Mouse (Mus musculus) olfactory bulb, adult 2 months (tissue): ENCODE data around the gene P2rx3.

Source experiments
- CTCF ChIP-seq: fragments of 200-500 bp; IDR thresholded peaks from 2 replicates; pipeline ENCODE4 v1.5.1; 2012; ENCODE audit warnings: low read depth, mild to moderate bottlenecking, low read length, moderate library complexity; ENCODE audit not compliant: insufficient read depth
- POLR2A ChIP-seq: fragments of 200-500 bp; IDR thresholded peaks from 2 replicates; pipeline ENCODE4 v1.6.1; 2012; ENCODE audit warnings: mild to moderate bottlenecking, low read depth, low read length, moderate library complexity; ENCODE audit not compliant: insufficient read depth

- TF ChIP-seq POLR2A = no peak
- no peak for TF ChIP-seq CTCF
Measured at GRCm38 (mm10) chr2:85065141-85065875, 28.0 kb upstream of the P2rx3 start.
